Comparison of ENCODE assay signal across 8 mouse cellular contexts in the genomic region with DNA sequence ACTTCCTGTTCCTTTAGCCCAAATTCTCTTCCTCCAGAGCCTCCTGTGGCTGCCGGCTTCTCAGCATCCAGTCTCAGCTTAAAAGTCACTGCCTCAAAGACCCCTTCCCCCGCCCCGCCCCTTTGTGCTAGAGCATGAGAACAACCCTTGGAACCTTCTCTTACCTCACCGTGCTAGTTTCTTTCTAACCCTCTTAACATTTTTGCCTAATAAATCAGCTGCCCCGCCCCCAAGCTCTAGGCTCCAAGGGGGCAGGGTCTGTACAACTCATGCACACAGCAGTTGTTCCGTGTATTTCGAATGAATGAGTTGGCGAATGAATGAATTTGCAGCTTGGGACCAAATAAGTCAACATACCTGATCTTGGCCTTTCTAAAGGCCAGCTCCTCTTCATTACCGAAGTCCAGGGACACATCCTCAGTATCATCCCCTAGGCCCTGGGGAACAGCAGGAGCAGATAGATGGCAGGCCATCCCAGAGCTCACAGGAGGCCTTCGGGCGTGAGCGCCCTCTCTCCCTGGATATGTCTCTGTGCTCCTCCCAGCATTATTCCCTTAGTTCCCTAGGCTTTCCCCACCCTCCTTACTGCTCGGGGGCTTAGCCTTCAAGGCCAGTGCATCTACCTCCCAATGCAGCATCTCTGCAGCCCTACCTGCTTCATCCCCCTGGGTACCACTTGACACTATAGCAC. TPM values are rescaled to one million over a fixed set of nuclear protein-coding genes. Genes with fewer than 3 reads are reported as not detected.
DNase-seq lines count a peak whose midpoint lies in the region; ATAC-seq lines count a peak whose summit lies in the region.

No protein-coding gene starts in this region.

- H3K36me3 ChIP-seq in heart, embryonic 14.5 days (ENCODE audit: control insufficient read depth, insufficient read depth, low read length) = no peaks in the 10 kb centered on the region
- H3K36me3 ChIP-seq in hindbrain, embryonic 11.5 days (ENCODE audit: control insufficient read depth, insufficient read depth, low read length) = no peaks in the 10 kb centered on the region
- H3K36me3 ChIP-seq in midbrain, embryonic 16.5 days (ENCODE audit: control insufficient read depth, insufficient read depth, low read length) = no peaks in the 10 kb centered on the region

- peaks cover 4 to 11% of the 10 kb centered on the region in 2 experiments; a peak in 3 of 4 replicates for H3K4me1 ChIP-seq in heart, embryonic 14.5 days (ENCODE audit: control insufficient read depth in 2 of 2, insufficient read depth in 2 of 2, low read length in 2 of 2)
- peaks cover 8% of the 10 kb centered on the region; the same call in 1 of the 2 replicates for H3K4me1 ChIP-seq in hindbrain, embryonic 11.5 days (replicated peaks; ENCODE audit: control insufficient read depth, insufficient read depth, low read length)
- peaks cover 39% of the 10 kb centered on the region for H3K4me1 ChIP-seq in midbrain, embryonic 16.5 days (ENCODE audit: control insufficient read depth, insufficient read depth, low read length)

- peak overlapping the region; percentile 64 for H3K4me2 ChIP-seq in heart, embryonic 14.5 days (ENCODE audit: low read length)
- H3K4me2 ChIP-seq in hindbrain, embryonic 11.5 days (replicated peaks; ENCODE audit: low read depth, low read length) = peak overlapping the region; percentile 52
- peak overlapping the region; percentile 65 for H3K4me2 ChIP-seq in midbrain, embryonic 16.5 days (ENCODE audit: low read length)

- 35% methylated on average over 13 of the region's 13 CpGs for WGBS in heart, embryonic 14.5 days
- 17% methylated on average over 13 of the region's 13 CpGs for WGBS in hindbrain, embryonic 11.5 days
- WGBS in midbrain, embryonic 16.5 days = 11% methylated on average over 13 of the region's 13 CpGs

- peak overlapping the region; percentile 33 to 49 for H3K4me3 ChIP-seq in heart, embryonic 14.5 days (ENCODE audit: control insufficient read depth in 1 of 2, insufficient read depth in 1 of 2, low read depth in 1 of 2, low read length in 2 of 2)
- H3K4me3 ChIP-seq in hindbrain, embryonic 11.5 days (ENCODE audit: low read depth, low read length) = peak overlapping the region; percentile 43
- peak overlapping the region; percentile 50 for H3K4me3 ChIP-seq in midbrain, embryonic 16.5 days (ENCODE audit: low read depth, low read length)

- H3K27me3 ChIP-seq in heart, embryonic 14.5 days (ENCODE audit: control insufficient read depth, insufficient read depth, low read length) = no peaks in the 10 kb centered on the region
- H3K27me3 ChIP-seq in hindbrain, embryonic 11.5 days (ENCODE audit: control insufficient read depth, insufficient read depth, low read length) = no peaks in the 10 kb centered on the region
- H3K27me3 ChIP-seq in midbrain, embryonic 16.5 days (ENCODE audit: control insufficient read depth, insufficient read depth, low read depth, low read length) = no peaks in the 10 kb centered on the region

- no peaks in the 10 kb centered on the region for H3K9me3 ChIP-seq in heart, embryonic 14.5 days (ENCODE audit: control insufficient read depth, low read length)
- H3K9me3 ChIP-seq in hindbrain, embryonic 11.5 days (ENCODE audit: control insufficient read depth, low read length) = no peaks in the 10 kb centered on the region
- H3K9me3 ChIP-seq in midbrain, embryonic 16.5 days (replicated peaks; ENCODE audit: control insufficient read depth, low read length, poor library complexity, severe bottlenecking) = no peaks in the 10 kb centered on the region

- ATAC-seq in heart, embryonic 14.5 days (ENCODE audit: insufficient number of reproducible peaks, insufficient read depth, low FRiP score, low read depth) = no peak
- peak; percentile 86 for ATAC-seq in hindbrain, embryonic 11.5 days (ENCODE audit: low FRiP score)
- peak; percentile 78 for ATAC-seq in midbrain, embryonic 16.5 days

- DNase-seq in heart, adult 18-20 months = no peak
- DNase-seq in R1 (ENCODE audit: low read depth, low spot score) = peak; percentile 57
- DNase-seq in hindbrain, embryonic 11.5 days (ENCODE audit: low spot score) = peak; percentile 48
- DNase-seq in ovary, postnatal 36 days (ENCODE audit: low spot score) = no peak
- no peak for DNase-seq in thymus, postnatal 36 days
- DNase-seq in layer of hippocampus, adult 9-11 months = no peak

- H3K9ac ChIP-seq in heart, embryonic 14.5 days (ENCODE audit: low read length) = peak overlapping the region; percentile 50; the same call in 1 of the 2 replicates
- H3K9ac ChIP-seq in hindbrain, embryonic 11.5 days (ENCODE audit: low read depth, low read length) = peak overlapping the region; percentile 57
- peak overlapping the region; percentile 78 for H3K9ac ChIP-seq in midbrain, embryonic 16.5 days (ENCODE audit: low read depth, low read length)

- no peak overlapping the region for H3K27ac ChIP-seq in heart, embryonic 14.5 days (replicated peaks in 1 of 2; ENCODE audit: control insufficient read depth in 1 of 2, insufficient read depth in 1 of 2, low read depth in 2 of 2, low read length in 2 of 2)
- peak overlapping the region; percentile 64 for H3K27ac ChIP-seq in hindbrain, embryonic 11.5 days (ENCODE audit: low read depth, low read length)
- H3K27ac ChIP-seq in midbrain, embryonic 16.5 days (ENCODE audit: low read length) = peak overlapping the region; percentile 85

RNA-seq across cellular contexts. Expression of a gene that starts 0.4 kb away (rescaled TPM):
- polyA plus RNA-seq in heart, embryonic 14.5 days (2014; fragmentation: Nextera tagmentation; extraction: Ambion mirVana) = 2.3 and 3.0 TPM in 2 replicates
- under 1 TPM; 0.10 to 0.26 TPM for total RNA-seq in heart, adult 18-20 months (2021)
- 17.2 and 24.8 TPM in 2 replicates for polyA plus RNA-seq in hindbrain, embryonic 11.5 days (2014; fragmentation: Nextera tagmentation; extraction: Ambion mirVana)
- polyA plus RNA-seq in midbrain, embryonic 16.5 days (2015; fragmentation: Nextera tagmentation; extraction: Ambion mirVana) = 54.2 and 54.7 TPM in 2 replicates

RNA-seq across cellular contexts. Expression of a gene that starts 33.1 kb away (rescaled TPM):
- 0.30 and 0.59 TPM in 2 replicates for polyA plus RNA-seq in heart, embryonic 14.5 days (2014; fragmentation: Nextera tagmentation; extraction: Ambion mirVana)
- total RNA-seq in heart, adult 18-20 months (2021) = 1 to 10 TPM; 1.3 to 3.9 TPM
- polyA plus RNA-seq in hindbrain, embryonic 11.5 days (2014; fragmentation: Nextera tagmentation; extraction: Ambion mirVana) = 0.27 and 0.36 TPM in 2 replicates
- polyA plus RNA-seq in midbrain, embryonic 16.5 days (2015; fragmentation: Nextera tagmentation; extraction: Ambion mirVana) = 0.53 and 0.71 TPM in 2 replicates

RNA-seq across cellular contexts. Expression of a gene that starts 35.0 kb away (rescaled TPM):
- 33.5 and 33.7 TPM in 2 replicates for polyA plus RNA-seq in heart, embryonic 14.5 days (2014; fragmentation: Nextera tagmentation; extraction: Ambion mirVana)
- 1 to 10 TPM; 7.7 to 8.4 TPM for total RNA-seq in heart, adult 18-20 months (2021)
- polyA plus RNA-seq in hindbrain, embryonic 11.5 days (2014; fragmentation: Nextera tagmentation; extraction: Ambion mirVana) = 58.5 and 66.2 TPM in 2 replicates
- polyA plus RNA-seq in midbrain, embryonic 16.5 days (2015; fragmentation: Nextera tagmentation; extraction: Ambion mirVana) = 43.6 and 45.3 TPM in 2 replicates

RNA-seq across cellular contexts. Expression of a gene that starts 51.4 kb away (rescaled TPM):
- polyA plus RNA-seq in heart, embryonic 14.5 days (2014; fragmentation: Nextera tagmentation; extraction: Ambion mirVana) = 0.32 and 0.97 TPM in 2 replicates
- not detected for total RNA-seq in heart, adult 18-20 months (2021)
- polyA plus RNA-seq in hindbrain, embryonic 11.5 days (2014; fragmentation: Nextera tagmentation; extraction: Ambion mirVana) = 0.13 and 0.15 TPM in 2 replicates
- polyA plus RNA-seq in midbrain, embryonic 16.5 days (2015; fragmentation: Nextera tagmentation; extraction: Ambion mirVana) = 12.9 and 18.3 TPM in 2 replicates

Comparison
In these comparisons a context has a peak if more than half of its experiments do, and no peak if none do; other contexts are left out.
1. H3K27ac ChIP-seq: peak in hindbrain, embryonic 11.5 days (single experiment) and midbrain, embryonic 16.5 days (single experiment); none in heart, embryonic 14.5 days (0 of 2).
2. DNase-seq: peak in R1 (single experiment) and hindbrain, embryonic 11.5 days (single experiment); none in heart, adult 18-20 months (0 of 2), ovary, postnatal 36 days (single experiment), thymus, postnatal 36 days (0 of 2) and layer of hippocampus, adult 9-11 months (single experiment).
3. Peak in every context shown above with its lines, with median percentiles within 50 percentile points of each other: H3K4me2 ChIP-seq, H3K4me3 ChIP-seq and H3K9ac ChIP-seq.